Mouse (Mus musculus): ENCODE results near the gene Rhoq.

- no peak for TF ChIP-seq CTCF (IDR thresholded peaks at IDR 0.05; ENCODE audit: control insufficient read depth, insufficient read depth, low read length)
- no peak for TF ChIP-seq POLR2A (IDR thresholded peaks at IDR 0.05; ENCODE audit: borderline replicate concordance, control insufficient read depth, low read depth, low read length)
Measured at GRCm38 (mm10) chr17:86988601-86989184, 25.8 kb downstream of the Rhoq start.
